Mouse (Mus musculus) cerebellum, postnatal 36 days (tissue): Measurements from ENCODE around the gene Tgtp2.
"Not testable (repeated sequence)": the region's sequence is repeated elsewhere in the genome, so short reads cannot be mapped to it uniquely, and the experiment has no call there.

Experiments
- DNase-seq, 2 experiments: peaks; one replicate each; pipeline ENCODE4 v3.0.0; 2021 to 2022; ENCODE audit warnings: mixed read lengths in 2 of 2

The Tgtp2 gene

GRCm38 (mm10) chr11:49063713-49064469, at the start of gene Tgtp2:
Tgtp2 (minus strand) TSS chr11:49064206.
- not testable (repeated sequence) for DNase-seq

GRCm38 (mm10) chr11:49112624-49113219, 48.7 kb upstream of the Tgtp2 start:
- DNase-seq = no peak

GRCm38 (mm10) chr11:49111000-49111399, 47.0 kb upstream of the Tgtp2 start:
- DNase-seq = no peak

- DNase-seq = no peak
These were observed 44.8 kb upstream of the Tgtp2 start for GRCm38 (mm10) chr11:49108833-49109232.

GRCm38 (mm10) chr11:49107650-49108537, 43.9 kb upstream of the Tgtp2 start:
- DNase-seq = no peak

GRCm38 (mm10) chr11:49105752-49106151, 41.7 kb upstream of the Tgtp2 start:
- no peak for DNase-seq

GRCm38 (mm10) chr11:49103047-49103693, 39.2 kb upstream of the Tgtp2 start:
- peak; percentile 78 to 82 for DNase-seq

- DNase-seq = no peak
These were observed 37.5 kb upstream of the Tgtp2 start for GRCm38 (mm10) chr11:49101500-49101899.

- DNase-seq = no peak
These were observed 36.4 kb upstream of the Tgtp2 start for GRCm38 (mm10) chr11:49100409-49100808.

GRCm38 (mm10) chr11:49095367-49095766, 31.4 kb upstream of the Tgtp2 start:
- DNase-seq = no peak

GRCm38 (mm10) chr11:49093861-49094660, 30.1 kb upstream of the Tgtp2 start:
- DNase-seq = no peak

- DNase-seq = no peak
These were observed 28.8 kb upstream of the Tgtp2 start for GRCm38 (mm10) chr11:49092786-49093185.

- DNase-seq = no peak
These were observed 28.1 kb upstream of the Tgtp2 start for GRCm38 (mm10) chr11:49092053-49092586.

- DNase-seq = no peak
These were observed 27.2 kb upstream of the Tgtp2 start for GRCm38 (mm10) chr11:49091171-49091570.

GRCm38 (mm10) chr11:49090551-49090950, 26.5 kb upstream of the Tgtp2 start:
- no peak for DNase-seq

GRCm38 (mm10) chr11:49089735-49090507, 25.9 kb upstream of the Tgtp2 start:
- DNase-seq = no peak

GRCm38 (mm10) chr11:49088990-49089652, 25.1 kb upstream of the Tgtp2 start:
- no peak for DNase-seq

- no peak for DNase-seq
These were observed 24.0 kb upstream of the Tgtp2 start for GRCm38 (mm10) chr11:49087830-49088616.

- no peak for DNase-seq
These were observed 22.9 kb upstream of the Tgtp2 start for GRCm38 (mm10) chr11:49086858-49087361.
